In genomic region chr11:97003170-97003569, GRCm38 (mm10) we compare ENCODE assay signal across 16 mouse cellular contexts. TPM values are rescaled to one million over a fixed set of nuclear protein-coding genes. Genes with fewer than 3 reads are reported as not detected.
"Had no signal": no experiment of that assay in that cellular context is flagged by ENCODE, and none has a peak within 500 bp of the region (broad histone marks: within the 10 kb centered on the region; RNA-seq: fewer than 3 reads in every experiment).

No protein-coding gene starts in this region.

- H3K4me2 ChIP-seq: limb, embryonic 13.5 days; midbrain, embryonic 15.5 days; neural tube, embryonic 12.5 days had no signal

- ATAC-seq: midbrain, embryonic 15.5 days had no signal

- DNase-seq: kidney, postnatal 10 days; layer of hippocampus, adult 9-11 months; layer of hippocampus, postnatal 36 days; lung, adult 18-20 months; retina, postnatal 1 day; right cerebral cortex, postnatal 4 days; spleen, adult 18-20 months; thymus, adult 18-20 months; thymus, postnatal 14 days had no signal

- H3K27ac ChIP-seq: limb, embryonic 13.5 days; liver, embryonic 14.5 days; midbrain, embryonic 15.5 days; neural tube, embryonic 12.5 days had no signal

- H3K4me1 ChIP-seq: midbrain, embryonic 15.5 days had no signal

- H3K9ac ChIP-seq: limb, embryonic 13.5 days; liver, embryonic 14.5 days; midbrain, embryonic 15.5 days; neural tube, embryonic 12.5 days had no signal

- H3K27me3 ChIP-seq: midbrain, embryonic 15.5 days had no signal

- H3K4me3 ChIP-seq: limb, embryonic 13.5 days; midbrain, embryonic 15.5 days; neural tube, embryonic 12.5 days had no signal

- H3K36me3 ChIP-seq: limb, embryonic 13.5 days; midbrain, embryonic 15.5 days; neural tube, embryonic 12.5 days had no signal

- H3K9me3 ChIP-seq: limb, embryonic 13.5 days; midbrain, embryonic 15.5 days; neural tube, embryonic 12.5 days had no signal

RNA-seq across cellular contexts. Expression of gene Sp6, which starts 10.0 kb away (rescaled TPM):
- total RNA-seq: monocyte, adult 5-6 weeks; neutrophil, adult 5-6 weeks had no signal
- polyA plus RNA-seq: midbrain, embryonic 15.5 days had no signal

RNA-seq across cellular contexts. Expression of gene Lrrc46, which starts 38.0 kb away (rescaled TPM):
- total RNA-seq: monocyte, adult 5-6 weeks had no signal
- polyA plus RNA-seq: stomach, embryonic 14.5 days had no signal
